ENCODE assay signal across 9 mouse cellular contexts in the genomic region with DNA sequence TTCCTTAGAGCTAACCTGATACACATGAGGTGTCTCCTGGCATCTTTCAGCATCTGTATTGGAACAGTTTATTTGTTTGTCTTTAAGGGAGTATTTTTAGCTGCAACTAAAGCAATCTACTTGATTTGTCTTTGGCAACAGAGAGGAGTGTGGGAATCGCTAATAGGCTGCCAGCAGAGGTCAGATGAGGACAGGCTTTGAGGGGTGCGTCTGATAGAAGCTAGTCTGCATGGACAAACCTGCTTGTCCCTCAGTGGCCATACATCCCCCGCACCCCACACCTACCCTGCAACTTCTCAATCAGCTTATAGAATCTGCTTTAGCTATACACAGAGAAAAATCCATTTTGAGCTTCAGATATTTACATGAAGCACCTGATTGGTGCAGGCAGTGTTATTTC.
DNase-seq lines count a peak whose midpoint lies in the region; ATAC-seq and TF ChIP-seq lines count a peak whose summit lies in the region.
"Had no signal": no experiment of that assay in that cellular context is flagged by ENCODE, and none has a peak within 500 bp of the region (broad histone marks: within the 10 kb centered on the region; RNA-seq: fewer than 3 reads in every experiment).

No protein-coding gene starts in this region.

- no peak for TF ChIP-seq POLR2A in kidney, adult 2 months (IDR thresholded peaks at IDR 0.05; ENCODE audit: low read depth, low read length)

- H3K4me1 ChIP-seq in kidney, adult 2 months (ENCODE audit: control insufficient read depth, insufficient read depth, low read length) = no peaks in the 10 kb centered on the region
- H3K4me1 ChIP-seq: limb, embryonic 13.5 days had no signal

- no peak for TF ChIP-seq CTCF in kidney, adult 2 months (conservative IDR thresholded peaks at IDR 0.05; ENCODE audit: insufficient read depth, insufficient read length, low read depth, low read length)

- no peak overlapping the region for H3K27ac ChIP-seq in kidney, adult 2 months (ENCODE audit: insufficient read depth, low read depth, low read length)
- H3K27ac ChIP-seq: limb, embryonic 13.5 days had no signal

- 28% methylated on average over 3 of the region's 3 CpGs for WGBS in kidney, adult 2 months

- H3K27me3 ChIP-seq in kidney, adult 2 months (replicated peaks; ENCODE audit: control insufficient read depth, insufficient read depth, low read length) = no peaks in the 10 kb centered on the region; the same call in 1 of the 2 replicates
- H3K27me3 ChIP-seq: limb, embryonic 13.5 days had no signal

- no peaks in the 10 kb centered on the region for H3K36me3 ChIP-seq in kidney, adult 2 months (ENCODE audit: control insufficient read depth, insufficient read depth, low read length)
- H3K36me3 ChIP-seq: limb, embryonic 13.5 days had no signal

- DNase-seq in cerebellum, postnatal 25 days = peak; percentile 34 to 51
- no peak for DNase-seq in cerebellum, adult 9-10 months
- DNase-seq in kidney, postnatal 14 days = peak; percentile 2
- DNase-seq in kidney, adult 2 months = no peak
- peak; percentile 12 for DNase-seq in right cerebral cortex, postnatal 14 days
- no peak for DNase-seq in right cerebral cortex, adult 18-20 months
- peak; percentile 17 for DNase-seq in retina, embryonic 14.5 days (ENCODE audit: low spot score)

- ATAC-seq in CD4-positive, CD25-positive, alpha-beta regulatory T cell, adult 4 months = no peak

- H3K4me3 ChIP-seq in kidney, adult 2 months (ENCODE audit: insufficient read depth, low read depth, low read length) = no peak overlapping the region
- H3K4me3 ChIP-seq: limb, embryonic 13.5 days had no signal

Comparison
In these comparisons a context has a peak if more than half of its experiments do, and no peak if none do; other contexts are left out.
1. DNase-seq: peak in cerebellum, postnatal 25 days (2 of 2), kidney, postnatal 14 days (single experiment), right cerebral cortex, postnatal 14 days (single experiment) and retina, embryonic 14.5 days (single experiment); none in cerebellum, adult 9-10 months (single experiment), kidney, adult 2 months (single experiment) and right cerebral cortex, adult 18-20 months (single experiment).